Mouse (Mus musculus) embryonic fibroblast, embryonic 13.5 days (primary cell): ENCODE measurements around the gene B230118H07Rik. TPM values are rescaled to one million over a fixed set of nuclear protein-coding genes. Genes with fewer than 3 reads are reported as not detected.
"Not testable (repeated sequence)": the region's sequence is repeated elsewhere in the genome, so short reads cannot be mapped to it uniquely, and the experiment has no call there.

Source experiments
- H3K27ac ChIP-seq: 2 replicates; pipeline ENCODE4 v1.5.1; 2012; ENCODE audit warnings: low read length, control low read depth, inconsistent platforms; ENCODE audit not compliant: insufficient read depth
- H3K4me1 ChIP-seq: 2 replicates; pipeline ENCODE4 v1.6.1; 2011; ENCODE audit warnings: low read length; ENCODE audit not compliant: control insufficient read depth, insufficient read depth
- H3K4me3 ChIP-seq: 2 replicates; pipeline ENCODE4 v1.5.1; 2011; ENCODE audit warnings: mild to moderate bottlenecking, control low read depth, low read length; ENCODE audit not compliant: insufficient read depth
- CTCF ChIP-seq: IDR thresholded peaks from 2 replicates; pipeline ENCODE4 v1.5.1; 2011; ENCODE audit warnings: mild to moderate bottlenecking, control low read depth, low read length, moderate library complexity, borderline replicate concordance; ENCODE audit not compliant: insufficient read depth
- POLR2A ChIP-seq: IDR thresholded peaks from 2 replicates; pipeline ENCODE4 v1.6.1; 2011; ENCODE audit warnings: low read depth, mild to moderate bottlenecking, control low read depth, low read length, moderate library complexity
- polyA plus RNA-seq: library from polyadenylated mRNA; stranded (reverse); fragments of >200 nt; gene quantifications from 2 replicates; pipeline ENCODE4 v1.2.4, GENCODE M21; 2011; ENCODE audit warnings: low read depth; ENCODE audit not compliant: missing spikeins, insufficient read length

The B230118H07Rik gene
- polyA plus RNA-seq, 1 experiment = 24.1 TPM

- no peak for TF ChIP-seq POLR2A
- TF ChIP-seq CTCF = no peak
- no peak overlapping the region for H3K4me3 ChIP-seq
- no peaks in the 10 kb centered on the region for H3K4me1 ChIP-seq
- no peak overlapping the region for H3K27ac ChIP-seq
These were observed 86.1 kb downstream of the B230118H07Rik start for GRCm38 (mm10) chr2:101563206-101563605.

DNA sequence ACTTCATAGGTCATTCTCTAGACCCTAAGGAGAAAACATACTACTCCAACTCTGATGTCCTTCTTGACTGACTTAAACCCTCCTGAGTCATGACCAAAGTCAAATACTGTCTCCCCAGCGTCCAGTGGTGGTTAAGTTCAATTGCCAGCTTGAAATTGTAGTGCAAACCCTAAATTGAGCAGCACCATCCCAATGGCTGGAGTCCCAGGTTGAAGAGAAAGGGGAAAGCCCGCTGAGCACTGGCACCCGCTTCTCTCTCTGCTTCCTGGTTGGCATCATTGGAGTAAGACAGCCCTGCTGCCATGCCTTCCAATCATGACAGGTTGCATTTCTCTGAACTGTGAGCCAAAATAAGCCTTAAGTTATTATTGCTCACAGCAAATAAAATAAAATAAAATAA lies 89.9 kb downstream of the B230118H07Rik start:
- no peak for TF ChIP-seq POLR2A
- TF ChIP-seq CTCF = no peak
- no peak overlapping the region for H3K4me3 ChIP-seq
- H3K27ac ChIP-seq = no peak overlapping the region

GRCm38 (mm10) chr2:101555886-101556285 lies 93.4 kb downstream of the B230118H07Rik start:
- TF ChIP-seq POLR2A = no peak
- TF ChIP-seq CTCF = no peak
- Histone ChIP-seq H3K4me1 (no peaks in the 10 kb centered on the region), H3K4me3 (no peak overlapping the region), H3K27ac (no peak overlapping the region)

More for the DNA sequence above, 89.9 kb downstream of the B230118H07Rik start:
- H3K4me1 ChIP-seq = no peaks in the 10 kb centered on the region

GRCm38 (mm10) chr2:101553851-101554250 lies 95.5 kb downstream of the B230118H07Rik start:
- TF ChIP-seq CTCF (no peak), POLR2A (no peak)
- H3K27ac ChIP-seq = no peak overlapping the region

DNA sequence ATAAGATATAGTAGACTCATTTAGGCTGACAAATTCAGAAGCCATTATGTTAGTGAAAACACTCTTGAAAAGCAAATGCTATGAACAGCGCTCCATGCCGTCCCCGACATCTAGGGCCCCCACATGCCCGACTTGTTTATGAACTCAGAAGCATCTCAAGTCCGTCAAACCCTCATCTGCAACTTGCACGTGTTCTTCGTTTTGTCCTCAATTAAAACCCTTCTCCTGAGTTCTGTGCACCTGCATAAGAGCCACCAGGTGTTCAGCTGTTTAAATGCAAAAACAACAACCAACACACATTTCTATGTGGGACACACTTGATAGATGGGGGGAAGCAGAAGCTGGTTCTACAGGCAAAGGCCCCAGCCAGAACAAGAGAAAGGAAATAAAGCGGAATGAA lies 97.0 kb downstream of the B230118H07Rik start:
- Histone ChIP-seq H3K4me1 (no peaks in the 10 kb centered on the region), H3K4me3 (no peak overlapping the region), H3K27ac (no peak overlapping the region)
- TF ChIP-seq CTCF (no peak), POLR2A (no peak)

More at GRCm38 (mm10) chr2:101553851-101554250, 95.5 kb downstream of the B230118H07Rik start:
- Histone ChIP-seq H3K4me1 (no peaks in the 10 kb centered on the region), H3K4me3 (no peak overlapping the region)

DNA sequence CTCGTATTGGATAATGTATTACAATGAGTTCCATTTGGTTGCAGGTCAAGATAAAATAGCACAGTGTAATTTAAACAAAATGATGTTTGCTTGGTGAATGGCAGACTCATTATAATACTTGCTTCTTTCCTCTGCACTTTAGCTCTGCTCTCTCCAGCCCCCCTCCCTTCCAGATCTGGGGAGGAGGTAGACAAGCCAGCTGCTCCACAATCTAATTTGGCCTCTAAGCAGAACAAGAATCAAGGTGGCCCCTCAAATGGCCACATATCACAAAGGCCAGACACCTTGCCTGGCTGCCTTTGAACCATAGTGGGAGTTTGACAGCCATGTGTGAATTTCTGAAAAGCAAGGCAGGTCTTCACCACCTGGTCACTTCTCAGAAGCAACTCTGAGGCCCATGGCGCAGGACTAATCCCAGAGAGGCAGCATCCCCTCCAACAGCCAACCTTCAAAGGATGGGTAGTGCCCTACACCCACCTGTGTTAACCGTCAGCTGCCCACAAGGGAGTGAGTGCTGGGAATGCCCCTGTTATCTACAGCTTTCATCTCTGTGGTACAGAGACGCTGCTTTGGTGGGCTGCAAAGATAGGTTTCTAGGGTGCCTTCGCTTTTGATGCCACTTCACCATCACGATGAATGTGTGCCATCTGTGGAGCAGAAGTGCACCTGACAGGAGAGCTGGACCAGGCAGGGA lies 98.2 kb downstream of the B230118H07Rik start:
- TF ChIP-seq CTCF = no peak
- no peak for TF ChIP-seq POLR2A
- no peak overlapping the region for H3K27ac ChIP-seq
- no peak overlapping the region for H3K4me3 ChIP-seq

GRCm38 (mm10) chr2:101550176-101550575 lies 99.2 kb downstream of the B230118H07Rik start:
- Histone ChIP-seq H3K4me1 (no peaks in the 10 kb centered on the region), H3K4me3 (no peak overlapping the region), H3K27ac (no peak overlapping the region)
- TF ChIP-seq POLR2A (no peak), CTCF (no peak)

More for the DNA sequence above, 98.2 kb downstream of the B230118H07Rik start:
- no peaks in the 10 kb centered on the region for H3K4me1 ChIP-seq

GRCm38 (mm10) chr2:101548866-101549265 lies 100.5 kb downstream of the B230118H07Rik start:
- H3K4me1 ChIP-seq = no peaks in the 10 kb centered on the region
- H3K4me3 ChIP-seq = no peak overlapping the region
- no peak overlapping the region for H3K27ac ChIP-seq
- TF ChIP-seq CTCF = no peak
- TF ChIP-seq POLR2A = no peak

- TF ChIP-seq CTCF (no peak), POLR2A (no peak)
- H3K4me3 ChIP-seq = no peak overlapping the region
- no peaks in the 10 kb centered on the region for H3K4me1 ChIP-seq
- no peak overlapping the region for H3K27ac ChIP-seq
These were observed 103.7 kb downstream of the B230118H07Rik start for GRCm38 (mm10) chr2:101545593-101545992.

- H3K27ac ChIP-seq = no peak overlapping the region
- TF ChIP-seq CTCF = no peak
- no peak for TF ChIP-seq POLR2A
- no peak overlapping the region for H3K4me3 ChIP-seq
These were observed 105.5 kb downstream of the B230118H07Rik start for GRCm38 (mm10) chr2:101543704-101544417.

GRCm38 (mm10) chr2:101536887-101537286 lies 112.4 kb downstream of the B230118H07Rik start:
- H3K27ac ChIP-seq, H3K4me1 ChIP-seq, H3K4me3 ChIP-seq: not testable (repeated sequence)

More at GRCm38 (mm10) chr2:101543704-101544417, 105.5 kb downstream of the B230118H07Rik start:
- H3K4me1 ChIP-seq = no peaks in the 10 kb centered on the region
